Mouse (Mus musculus) stomach, embryonic 16.5 days (tissue): ENCODE results near the gene Art4. TPM values are rescaled to one million over a fixed set of nuclear protein-coding genes. Genes with fewer than 3 reads are reported as not detected.
A peak's percentile ranks its signal among the peaks of the same experiment; 100 is the strongest.

Experiments used
- ATAC-seq: fragments of 200-750 bp; cut with Nextera tagmentation; 2 replicates; pipeline ENCODE4 v1.8.0; 2017; ENCODE audit warnings: moderate number of reproducible peaks, moderate TSS enrichment; ENCODE audit not compliant: insufficient read depth, low FRiP score
- H3K27ac ChIP-seq: fragments of 300-500 bp; sonication (generic); 2 replicates; pipeline ENCODE4 v1.5.1; 2014; ENCODE audit warnings: low read length
- H3K27me3 ChIP-seq: fragments of 300-500 bp; sonication (generic); 2 replicates; pipeline ENCODE4 v1.6.1; 2014; ENCODE audit warnings: low read length, control low read depth, mixed read lengths; ENCODE audit not compliant: control insufficient read depth, insufficient read depth
- H3K36me3 ChIP-seq: fragments of 300-500 bp; sonication (generic); 2 replicates; pipeline ENCODE4 v1.6.1; 2014; ENCODE audit warnings: low read length; ENCODE audit not compliant: control insufficient read depth, insufficient read depth
- H3K4me1 ChIP-seq: fragments of 300-500 bp; sonication (generic); 2 replicates; pipeline ENCODE4 v1.6.1; 2014; ENCODE audit warnings: low read length, control low read depth, mixed read lengths; ENCODE audit not compliant: control insufficient read depth, insufficient read depth
- H3K4me2 ChIP-seq: fragments of 300-500 bp; sonication (generic); 2 replicates; pipeline ENCODE4 v1.6.1; 2014; ENCODE audit warnings: low read depth, low read length, mixed read lengths
- H3K4me3 ChIP-seq: fragments of 300-500 bp; sonication (generic); replicated peaks from 2 replicates; pipeline ENCODE4 v1.5.1; 2014; ENCODE audit warnings: mild to moderate bottlenecking, low read length
- H3K9ac ChIP-seq: fragments of 300-500 bp; sonication (generic); 2 replicates; pipeline ENCODE4 v1.6.1; 2014; ENCODE audit warnings: low read length
- H3K9me3 ChIP-seq: fragments of 300-500 bp; sonication (generic); replicated peaks from 2 replicates; pipeline ENCODE4 v1.6.1; 2016; ENCODE audit warnings: low read length, control low read depth; ENCODE audit not compliant: control insufficient read depth
- WGBS: fragments of 180-500 bp; shearing (Covaris S2); extraction: QIAGEN DNeasy Blood & Tissue Kit; methylation state at CpG from one replicate; pipeline ENCODE4 v1.1.7; 2014; 5-methylcytosine and 5-hydroxymethylcytosine counted together
- polyA plus RNA-seq: library from polyadenylated mRNA; unstranded; fragments of >200 nt; fragmentation: Nextera tagmentation; extraction: Ambion mirVana; gene quantifications from 2 replicates; pipeline ENCODE4 v1.2.1, GENCODE M21; 2015

Art4 gene
- polyA plus RNA-seq, 1 experiment from 2014 or later, result 7.9 TPM

GRCm38 (mm10) chr6:136811196-136811595 is 46.3 kb downstream of the Art4 start:
- no peak for ATAC-seq

GRCm38 (mm10) chr6:136809673-136810072 is 47.9 kb downstream of the Art4 start:
- H3K4me3 ChIP-seq, result peak overlapping the region; percentile 85
- no peaks in the 10 kb centered on the region for H3K27me3 ChIP-seq
- H3K9me3 ChIP-seq, result no peaks in the 10 kb centered on the region
- peak overlapping the region; percentile 84 for H3K9ac ChIP-seq
- peaks cover 21% of the 10 kb centered on the region for H3K4me1 ChIP-seq
- ATAC-seq, result no peak
- 66% methylated on average over 13 of the region's 13 CpGs for WGBS
- H3K36me3 ChIP-seq, result peaks cover 4% of the 10 kb centered on the region
- H3K27ac ChIP-seq, result no peak overlapping the region
- peak overlapping the region; percentile 92 for H3K4me2 ChIP-seq

More at GRCm38 (mm10) chr6:136811196-136811595, 46.3 kb downstream of the Art4 start:
- H3K9me3 ChIP-seq, result no peaks in the 10 kb centered on the region
- 77% methylated on average over 10 of the region's 10 CpGs for WGBS
- peak overlapping the region; percentile 92; the same call in 1 of the 2 replicates for H3K4me2 ChIP-seq
- 0 out of 2 replicates have a peak overlapping the region, but pooled peaks have one; percentile 19 for H3K9ac ChIP-seq
- H3K36me3 ChIP-seq, result peaks cover 14% of the 10 kb centered on the region
- H3K4me1 ChIP-seq, result 0 out of 2 replicates have a peak, but pooled peaks cover 17% of the 10 kb centered on the region
- peak overlapping the region; percentile 60 for H3K27ac ChIP-seq
- no peaks in the 10 kb centered on the region for H3K27me3 ChIP-seq
- no peak overlapping the region for H3K4me3 ChIP-seq

GRCm38 (mm10) chr6:136809077-136809476 is 48.5 kb downstream of the Art4 start:
- H3K4me1 ChIP-seq, result peaks cover 22% of the 10 kb centered on the region
- peaks cover 4% of the 10 kb centered on the region for H3K36me3 ChIP-seq
- 21% methylated on average over 14 of the region's 14 CpGs for WGBS
- peak overlapping the region; percentile 84 for H3K9ac ChIP-seq
- H3K27ac ChIP-seq, result peak overlapping the region; percentile 84
- peak overlapping the region; percentile 92 for H3K4me2 ChIP-seq
- no peaks in the 10 kb centered on the region for H3K27me3 ChIP-seq
- H3K4me3 ChIP-seq, result peak overlapping the region; percentile 85
- ATAC-seq, result no peak
- no peaks in the 10 kb centered on the region for H3K9me3 ChIP-seq

- Histone ChIP-seq H3K4me3 (peak overlapping the region; percentile 85), H3K9ac (peak overlapping the region; percentile 84), H3K9me3 (no peaks in the 10 kb centered on the region), H3K36me3 (no peaks in the 10 kb centered on the region; the same call in 1 of the 2 replicates), H3K4me1 (peaks cover 22% of the 10 kb centered on the region), H3K4me2 (peak overlapping the region; percentile 92), H3K27ac (peak overlapping the region; percentile 84), H3K27me3 (no peaks in the 10 kb centered on the region)
- 1% methylated on average over 28 of the region's 28 CpGs for WGBS
- no peak for ATAC-seq
Observed at GRCm38 (mm10) chr6:136808631-136809046, 48.9 kb downstream of the Art4 start.

GRCm38 (mm10) chr6:136808014-136808417 is 49.5 kb downstream of the Art4 start, which contains the start of gene H2afj:
Gene H2afj, plus strand, starts transcription at chr6:136808244.
- Histone ChIP-seq H3K4me2 (peak within 1 kb of the TSS; percentile 92), H3K4me1 (peaks cover 27% of the 10 kb centered on the region), H3K27ac (peak within 1 kb of the TSS; percentile 97), H3K9ac (peak within 1 kb of the TSS; percentile 84), H3K9me3 (no peaks in the 10 kb centered on the region), H3K4me3 (peak within 1 kb of the TSS; percentile 85), H3K27me3 (no peaks in the 10 kb centered on the region), H3K36me3 (no peaks in the 10 kb centered on the region; the same call in 1 of the 2 replicates)
- WGBS, result under 1% methylated on average over 34 of the region's 34 CpGs
- peak; percentile 88 for ATAC-seq

GRCm38 (mm10) chr6:136807395-136808013 is 50.0 kb downstream of the Art4 start:
- Histone ChIP-seq H3K4me2 (peak overlapping the region; percentile 73), H3K4me1 (peaks cover 29% of the 10 kb centered on the region), H3K27me3 (no peaks in the 10 kb centered on the region), H3K36me3 (no peaks in the 10 kb centered on the region; the same call in 1 of the 2 replicates), H3K27ac (peak overlapping the region; percentile 97), H3K4me3 (peak overlapping the region; percentile 85), H3K9me3 (no peaks in the 10 kb centered on the region), H3K9ac (peak overlapping the region; percentile 76)
- ATAC-seq, result 0 out of 2 replicates have a peak, but pooled peaks have one; percentile 0
- 32% methylated on average over 18 of the region's 18 CpGs for WGBS

GRCm38 (mm10) chr6:136806819-136807218 is 50.7 kb downstream of the Art4 start:
- Histone ChIP-seq H3K4me2 (peak overlapping the region; percentile 73), H3K9ac (peak overlapping the region; percentile 43)
- ATAC-seq, result no peak

GRCm38 (mm10) chr6:136805409-136805775 is 52.1 kb downstream of the Art4 start:
- Histone ChIP-seq H3K27me3 (no peaks in the 10 kb centered on the region), H3K9me3 (no peaks in the 10 kb centered on the region), H3K4me3 (no peak overlapping the region), H3K36me3 (no peaks in the 10 kb centered on the region), H3K9ac (no peak overlapping the region), H3K27ac (no peak overlapping the region; the same call in 1 of the 2 replicates), H3K4me2 (no peak overlapping the region; the same call in 1 of the 2 replicates), H3K4me1 (peaks cover 29% of the 10 kb centered on the region)
- ATAC-seq, result no peak
- 73% methylated on average over 1 of the region's 1 CpGs for WGBS

More at GRCm38 (mm10) chr6:136806819-136807218, 50.7 kb downstream of the Art4 start:
- 55% methylated on average over 5 of the region's 5 CpGs for WGBS
- no peaks in the 10 kb centered on the region for H3K36me3 ChIP-seq
- peak overlapping the region; percentile 85 for H3K4me3 ChIP-seq
- peak overlapping the region; percentile 97 for H3K27ac ChIP-seq
- no peaks in the 10 kb centered on the region for H3K27me3 ChIP-seq
- no peaks in the 10 kb centered on the region for H3K9me3 ChIP-seq
- H3K4me1 ChIP-seq, result peaks cover 29% of the 10 kb centered on the region

GRCm38 (mm10) chr6:136804705-136805408 is 52.7 kb downstream of the Art4 start:
- Histone ChIP-seq H3K9me3 (no peaks in the 10 kb centered on the region), H3K27ac (peak overlapping the region; percentile 100), H3K4me1 (peaks cover 27% of the 10 kb centered on the region), H3K36me3 (no peaks in the 10 kb centered on the region), H3K27me3 (no peaks in the 10 kb centered on the region), H3K4me3 (peak overlapping the region; percentile 76), H3K9ac (peak overlapping the region; percentile 63), H3K4me2 (peak overlapping the region; percentile 74)
- ATAC-seq, result no peak
- 23% methylated on average over 9 of the region's 9 CpGs for WGBS
